Mouse (Mus musculus): ENCODE results near the gene 9130008F23Rik. TPM values are rescaled to one million over a fixed set of nuclear protein-coding genes. Genes with fewer than 3 reads are reported as not detected.

The 9130008F23Rik gene
- polyA plus RNA-seq, 1 experiment from 2014 or later = 2.5 TPM

Other genes starting within 250 kb of the 9130008F23Rik start
- gene Esp3, start 248.5 kb downstream of the 9130008F23Rik start, polyA plus RNA-seq (2014; fragmentation: Nextera tagmentation; extraction: Ambion mirVana) = not detected in 2 replicates
- not detected in 2 replicates for gene Esp1, start 153.4 kb downstream of the 9130008F23Rik start, polyA plus RNA-seq (2014; fragmentation: Nextera tagmentation; extraction: Ambion mirVana)
- not detected in 2 replicates for gene Crisp2, start 73.6 kb downstream of the 9130008F23Rik start, polyA plus RNA-seq (2014; fragmentation: Nextera tagmentation; extraction: Ambion mirVana)
- gene Rhag, start 69.4 kb downstream of the 9130008F23Rik start, polyA plus RNA-seq (2014; fragmentation: Nextera tagmentation; extraction: Ambion mirVana) = 0.80 and 1.6 TPM in 2 replicates
- not detected in 2 replicates for gene Glyatl3, start 33.8 kb upstream of the 9130008F23Rik start, polyA plus RNA-seq (2014; fragmentation: Nextera tagmentation; extraction: Ambion mirVana)
- gene Mut, start 54.1 kb upstream of the 9130008F23Rik start, polyA plus RNA-seq (2014; fragmentation: Nextera tagmentation; extraction: Ambion mirVana) = 40.9 and 42.5 TPM in 2 replicates
- 15.0 and 16.3 TPM in 2 replicates for gene Cenpq, start 54.5 kb upstream of the 9130008F23Rik start, polyA plus RNA-seq (2014; fragmentation: Nextera tagmentation; extraction: Ambion mirVana)

Measured in heart, embryonic 14.5 days (tissue).